Comparison of ENCODE assay signal across 23 mouse cellular contexts in genomic region chr2:132127904-132128303, GRCm38 (mm10). TPM values are rescaled to one million over a fixed set of nuclear protein-coding genes. Genes with fewer than 3 reads are reported as not detected.
DNase-seq lines count a peak whose midpoint lies in the region; ATAC-seq lines count a peak whose summit lies in the region.
"Had no signal": no experiment of that assay in that cellular context is flagged by ENCODE, and none has a peak within 500 bp of the region (broad histone marks: within the 10 kb centered on the region; RNA-seq: fewer than 3 reads in every experiment).

No protein-coding gene starts in this region.

- DNase-seq in forebrain, embryonic 14.5 days (ENCODE audit: low spot score), result peak; percentile 14
- no peak for DNase-seq in hindbrain, embryonic 14.5 days (ENCODE audit: low spot score)
- peak; percentile 54 for DNase-seq in brain, adult 2 months (ENCODE audit: low read depth, low spot score)
- DNase-seq: adrenal gland, adult 2 months; adrenal gland, postnatal 36 days; cerebellum, adult 11 months; cerebellum, adult 8-10 months; cerebellum, postnatal 14 days; embryo, embryonic 11 days; gastrocnemius, postnatal 25 days; heart, postnatal 4 days had no signal

- no peaks in the 10 kb centered on the region for H3K36me3 ChIP-seq in forebrain, embryonic 14.5 days (ENCODE audit: control insufficient read depth, insufficient read depth, low read length)
- no peaks in the 10 kb centered on the region for H3K36me3 ChIP-seq in forebrain, embryonic 16.5 days (ENCODE audit: control insufficient read depth, insufficient read depth)
- no peaks in the 10 kb centered on the region for H3K36me3 ChIP-seq in hindbrain, embryonic 15.5 days
- no peaks in the 10 kb centered on the region for H3K36me3 ChIP-seq in hindbrain, embryonic 14.5 days (replicated peaks; ENCODE audit: control insufficient read depth, insufficient read depth)
- H3K36me3 ChIP-seq in neural tube, embryonic 15.5 days, result no peaks in the 10 kb centered on the region
- H3K36me3 ChIP-seq: embryonic facial prominence, embryonic 15.5 days; forebrain, embryonic 10.5 days; heart, embryonic 13.5 days; hindbrain, embryonic 12.5 days; intestine, embryonic 15.5 days had no signal

- 48% methylated on average over 10 of the region's 10 CpGs for WGBS in forebrain, embryonic 14.5 days
- 37% methylated on average over 10 of the region's 10 CpGs for WGBS in forebrain, embryonic 16.5 days
- WGBS in hindbrain, embryonic 15.5 days, result 45% methylated on average over 10 of the region's 10 CpGs
- WGBS in hindbrain, embryonic 14.5 days, result 57% methylated on average over 10 of the region's 10 CpGs
- 30% methylated on average over 10 of the region's 10 CpGs for WGBS in neural tube, embryonic 15.5 days

- ATAC-seq in forebrain, embryonic 14.5 days, result no peak
- ATAC-seq in forebrain, embryonic 16.5 days, result no peak
- no peak for ATAC-seq in hindbrain, embryonic 15.5 days (ENCODE audit: low FRiP score, low read depth)
- ATAC-seq in hindbrain, embryonic 14.5 days (ENCODE audit: low FRiP score), result no peak
- ATAC-seq in neural tube, embryonic 15.5 days (ENCODE audit: low FRiP score), result 0 out of 2 replicates have a peak, but pooled peaks have one; percentile 6
- ATAC-seq: activated CD4-positive, CD25-positive, alpha-beta regulatory T cell, adult 4 months; intestine, embryonic 15.5 days; Patski had no signal

- no peak overlapping the region for H3K9ac ChIP-seq in forebrain, embryonic 14.5 days (ENCODE audit: low read length)
- H3K9ac ChIP-seq in forebrain, embryonic 16.5 days (replicated peaks; ENCODE audit: low read depth, low read length), result no peak overlapping the region
- peak overlapping the region; percentile 10; the same call in 1 of the 2 replicates for H3K9ac ChIP-seq in hindbrain, embryonic 15.5 days
- no peak overlapping the region for H3K9ac ChIP-seq in hindbrain, embryonic 14.5 days
- H3K9ac ChIP-seq in neural tube, embryonic 15.5 days (replicated peaks), result no peak overlapping the region
- H3K9ac ChIP-seq: embryonic facial prominence, embryonic 15.5 days; heart, embryonic 13.5 days; hindbrain, embryonic 12.5 days; intestine, embryonic 15.5 days had no signal

- H3K27me3 ChIP-seq in forebrain, embryonic 14.5 days (replicated peaks; ENCODE audit: control insufficient read depth, insufficient read depth, low read length), result no peaks in the 10 kb centered on the region
- H3K27me3 ChIP-seq in forebrain, embryonic 16.5 days (replicated peaks; ENCODE audit: control insufficient read depth, insufficient read depth, low read length), result no peaks in the 10 kb centered on the region
- H3K27me3 ChIP-seq in hindbrain, embryonic 15.5 days, result no peaks in the 10 kb centered on the region
- H3K27me3 ChIP-seq in hindbrain, embryonic 14.5 days (ENCODE audit: control insufficient read depth, insufficient read depth, low read length), result no peaks in the 10 kb centered on the region
- no peaks in the 10 kb centered on the region for H3K27me3 ChIP-seq in neural tube, embryonic 15.5 days (replicated peaks)
- H3K27me3 ChIP-seq: CH12.LX; embryonic facial prominence, embryonic 15.5 days; heart, embryonic 13.5 days; hindbrain, embryonic 12.5 days; intestine, embryonic 15.5 days; Patski had no signal

- no peak overlapping the region for H3K4me3 ChIP-seq in forebrain, embryonic 14.5 days (ENCODE audit: low read depth, low read length)
- H3K4me3 ChIP-seq in forebrain, embryonic 16.5 days (replicated peaks; ENCODE audit: low read length), result no peak overlapping the region
- H3K4me3 ChIP-seq in hindbrain, embryonic 15.5 days, result no peak overlapping the region
- H3K4me3 ChIP-seq in hindbrain, embryonic 14.5 days (replicated peaks; ENCODE audit: low read length), result no peak overlapping the region
- H3K4me3 ChIP-seq in neural tube, embryonic 15.5 days (replicated peaks), result no peak overlapping the region
- H3K4me3 ChIP-seq: embryonic facial prominence, embryonic 15.5 days; erythroblast, embryonic 14.5 days; forebrain, embryonic 10.5 days; heart, embryonic 13.5 days; hindbrain, embryonic 12.5 days; intestine, embryonic 15.5 days had no signal

- no peaks in the 10 kb centered on the region for H3K9me3 ChIP-seq in forebrain, embryonic 14.5 days (replicated peaks; ENCODE audit: control insufficient read depth, low read length)
- no peaks in the 10 kb centered on the region for H3K9me3 ChIP-seq in forebrain, embryonic 16.5 days (ENCODE audit: control insufficient read depth, low read length)
- H3K9me3 ChIP-seq in hindbrain, embryonic 15.5 days, result no peaks in the 10 kb centered on the region
- no peaks in the 10 kb centered on the region for H3K9me3 ChIP-seq in hindbrain, embryonic 14.5 days (ENCODE audit: control insufficient read depth, low read length)
- H3K9me3 ChIP-seq in neural tube, embryonic 15.5 days (replicated peaks), result no peaks in the 10 kb centered on the region
- H3K9me3 ChIP-seq: embryonic facial prominence, embryonic 15.5 days; forebrain, embryonic 10.5 days; heart, embryonic 13.5 days; hindbrain, embryonic 12.5 days; intestine, embryonic 15.5 days had no signal

- no peak overlapping the region for H3K27ac ChIP-seq in forebrain, embryonic 14.5 days (ENCODE audit: low read depth, low read length)
- no peak overlapping the region for H3K27ac ChIP-seq in forebrain, embryonic 16.5 days (ENCODE audit: low read length)
- peak overlapping the region; percentile 45; the same call in 1 of the 2 replicates for H3K27ac ChIP-seq in hindbrain, embryonic 15.5 days (replicated peaks)
- no peak overlapping the region for H3K27ac ChIP-seq in hindbrain, embryonic 14.5 days
- H3K27ac ChIP-seq in neural tube, embryonic 15.5 days (replicated peaks), result no peak overlapping the region
- H3K27ac ChIP-seq: embryonic facial prominence, embryonic 15.5 days; forebrain, embryonic 10.5 days; heart, embryonic 13.5 days; hindbrain, embryonic 12.5 days; intestine, embryonic 15.5 days had no signal

- H3K4me1 ChIP-seq in forebrain, embryonic 14.5 days (ENCODE audit: control insufficient read depth, insufficient read depth, low read length), result no peaks in the 10 kb centered on the region
- peaks cover 11% of the 10 kb centered on the region for H3K4me1 ChIP-seq in forebrain, embryonic 16.5 days (replicated peaks; ENCODE audit: control insufficient read depth, insufficient read depth, low read length)
- H3K4me1 ChIP-seq in hindbrain, embryonic 15.5 days (replicated peaks), result peaks cover 12% of the 10 kb centered on the region
- peaks cover 6% of the 10 kb centered on the region for H3K4me1 ChIP-seq in hindbrain, embryonic 14.5 days (replicated peaks; ENCODE audit: control insufficient read depth, insufficient read depth, low read length)
- H3K4me1 ChIP-seq in neural tube, embryonic 15.5 days, result peaks cover 18% of the 10 kb centered on the region

- no peak overlapping the region for H3K4me2 ChIP-seq in forebrain, embryonic 14.5 days (ENCODE audit: low read length)
- no peak overlapping the region for H3K4me2 ChIP-seq in forebrain, embryonic 16.5 days (ENCODE audit: low read length)
- no peak overlapping the region for H3K4me2 ChIP-seq in hindbrain, embryonic 15.5 days
- H3K4me2 ChIP-seq in hindbrain, embryonic 14.5 days (replicated peaks), result no peak overlapping the region
- 0 out of 2 replicates have a peak overlapping the region, but pooled peaks have one; percentile 15 for H3K4me2 ChIP-seq in neural tube, embryonic 15.5 days
- H3K4me2 ChIP-seq: embryonic facial prominence, embryonic 15.5 days; heart, embryonic 13.5 days; hindbrain, embryonic 12.5 days; intestine, embryonic 15.5 days had no signal

RNA-seq across cellular contexts. Expression of gene Slc23a2, which starts 17.0 kb away (rescaled TPM):
- 19.3 and 25.3 TPM in 2 replicates for polyA plus RNA-seq in forebrain, embryonic 14.5 days (2014; fragmentation: Nextera tagmentation; extraction: Ambion mirVana)
- polyA plus RNA-seq in forebrain, embryonic 16.5 days (2015; fragmentation: Nextera tagmentation; extraction: Ambion mirVana), result 32.7 and 37.2 TPM in 2 replicates
- polyA plus RNA-seq in hindbrain, embryonic 15.5 days (2015; fragmentation: Nextera tagmentation; extraction: Ambion mirVana), result 33.8 and 36.3 TPM in 2 replicates
- 44.6 and 49.8 TPM in 2 replicates for polyA plus RNA-seq in hindbrain, embryonic 14.5 days (2014; fragmentation: Nextera tagmentation; extraction: Ambion mirVana)
- 33.1 and 36.8 TPM in 2 replicates for polyA plus RNA-seq in neural tube, embryonic 15.5 days (2015; fragmentation: Nextera tagmentation; extraction: Ambion mirVana)
- polyA plus RNA-seq: erythroblast, embryonic 14.5 days had no signal
